Mouse (Mus musculus) kidney, embryonic 15.5 days (tissue): ENCODE measurements around the gene Lamb2. TPM values are rescaled to one million over a fixed set of nuclear protein-coding genes. Genes with fewer than 3 reads are reported as not detected.

Experiments
- ATAC-seq: fragments of 200-750 bp; cut with Nextera tagmentation; replicated peaks from 2 replicates; pipeline ENCODE4 v1.8.0; 2017; ENCODE audit warnings: moderate TSS enrichment; ENCODE audit not compliant: low FRiP score
- H3K27ac ChIP-seq: fragments of 300-500 bp; sonication (generic); 2 replicates; pipeline ENCODE4 v1.5.1; 2015; ENCODE audit warnings: mild to moderate bottlenecking, inconsistent platforms
- H3K27me3 ChIP-seq: fragments of 300-500 bp; sonication (generic); 2 replicates; pipeline ENCODE4 v1.6.1; 2015; ENCODE audit warnings: inconsistent platforms
- H3K36me3 ChIP-seq: fragments of 300-500 bp; sonication (generic); 2 replicates; pipeline ENCODE4 v1.6.1; 2015; ENCODE audit warnings: inconsistent platforms
- H3K4me1 ChIP-seq: fragments of 300-500 bp; sonication (generic); 2 replicates; pipeline ENCODE4 v1.6.1; 2015; ENCODE audit warnings: inconsistent platforms
- H3K4me2 ChIP-seq: fragments of 300-500 bp; sonication (generic); 2 replicates; pipeline ENCODE4 v1.6.1; 2015; ENCODE audit warnings: moderate library complexity, mild to moderate bottlenecking, inconsistent platforms
- H3K4me3 ChIP-seq: fragments of 300-500 bp; sonication (generic); replicated peaks from 2 replicates; pipeline ENCODE4 v1.5.1; 2015; ENCODE audit warnings: mild to moderate bottlenecking, inconsistent platforms
- H3K9ac ChIP-seq: fragments of 300-500 bp; sonication (generic); 2 replicates; pipeline ENCODE4 v1.6.1; 2015; ENCODE audit warnings: mild to moderate bottlenecking, inconsistent platforms
- H3K9me3 ChIP-seq: fragments of 300-500 bp; sonication (generic); replicated peaks from 2 replicates; pipeline ENCODE4 v1.6.1; 2016; ENCODE audit warnings: inconsistent platforms
- WGBS: fragments of 180-500 bp; shearing (Covaris S2); methylation state at CpG from one replicate; pipeline ENCODE4 v1.1.7; 2015; ENCODE audit warnings: mixed read lengths; 5-methylcytosine and 5-hydroxymethylcytosine counted together
- polyA plus RNA-seq: library from polyadenylated mRNA; unstranded; fragments of >200 nt; fragmentation: Nextera tagmentation; extraction: Ambion mirVana; gene quantifications from 2 replicates; pipeline ENCODE4 v1.2.1, GENCODE M21; 2015

The Lamb2 gene
- polyA plus RNA-seq, 1 experiment from 2014 or later = 56.6 TPM

- no peaks in the 10 kb centered on the region for H3K9me3 ChIP-seq
- peaks cover 51% of the 10 kb centered on the region for H3K36me3 ChIP-seq
- H3K4me3 ChIP-seq = no peak overlapping the region
- ATAC-seq = no peak
- peaks cover 29% of the 10 kb centered on the region for H3K4me1 ChIP-seq
- WGBS = 91% methylated on average over 9 of the region's 9 CpGs
- no peak overlapping the region for H3K4me2 ChIP-seq
- H3K9ac ChIP-seq = no peak overlapping the region
- no peak overlapping the region for H3K27ac ChIP-seq
- H3K27me3 ChIP-seq = no peaks in the 10 kb centered on the region
These were observed 15.8 kb upstream of the Lamb2 start for GRCm38 (mm10) chr9:108463713-108464112.

GRCm38 (mm10) chr9:108466219-108466618 lies 13.3 kb upstream of the Lamb2 start:
- WGBS = 94% methylated on average over 2 of the region's 2 CpGs
- ATAC-seq = no peak

GRCm38 (mm10) chr9:108469430-108469829 lies 10.1 kb upstream of the Lamb2 start:
- no peak overlapping the region for H3K9ac ChIP-seq
- H3K36me3 ChIP-seq = peaks cover 32% of the 10 kb centered on the region
- H3K4me2 ChIP-seq = no peak overlapping the region
- WGBS = 29% methylated on average over 5 of the region's 5 CpGs
- no peaks in the 10 kb centered on the region for H3K4me1 ChIP-seq
- no peak for ATAC-seq
- no peaks in the 10 kb centered on the region for H3K27me3 ChIP-seq
- no peaks in the 10 kb centered on the region for H3K9me3 ChIP-seq
- no peak overlapping the region for H3K27ac ChIP-seq
- H3K4me3 ChIP-seq = no peak overlapping the region

More at GRCm38 (mm10) chr9:108466219-108466618, 13.3 kb upstream of the Lamb2 start:
- no peak overlapping the region for H3K9ac ChIP-seq
- H3K4me3 ChIP-seq = no peak overlapping the region
- peaks cover 20% of the 10 kb centered on the region for H3K4me1 ChIP-seq
- no peak overlapping the region for H3K4me2 ChIP-seq
- no peak overlapping the region for H3K27ac ChIP-seq
- peaks cover 51% of the 10 kb centered on the region for H3K36me3 ChIP-seq
- H3K9me3 ChIP-seq = no peaks in the 10 kb centered on the region
- no peaks in the 10 kb centered on the region for H3K27me3 ChIP-seq

- Histone ChIP-seq H3K27ac (no peak overlapping the region), H3K4me2 (no peak overlapping the region), H3K9ac (no peak overlapping the region), H3K4me1 (no peaks in the 10 kb centered on the region), H3K27me3 (no peaks in the 10 kb centered on the region), H3K4me3 (no peak overlapping the region), H3K36me3 (peaks cover 28% of the 10 kb centered on the region), H3K9me3 (no peaks in the 10 kb centered on the region)
- WGBS = 51% methylated on average over 4 of the region's 4 CpGs
- no peak for ATAC-seq
These were observed 9.7 kb upstream of the Lamb2 start for GRCm38 (mm10) chr9:108469845-108470244.

- H3K9ac ChIP-seq = no peak overlapping the region
- no peak overlapping the region for H3K27ac ChIP-seq
- no peak overlapping the region for H3K4me3 ChIP-seq
- no peak overlapping the region for H3K4me2 ChIP-seq
- no peaks in the 10 kb centered on the region for H3K9me3 ChIP-seq
- H3K4me1 ChIP-seq = peaks cover 10% of the 10 kb centered on the region
- no peak for ATAC-seq
- no peaks in the 10 kb centered on the region for H3K27me3 ChIP-seq
- 73% methylated on average over 1 of the region's 1 CpGs for WGBS
- H3K36me3 ChIP-seq = no peaks in the 10 kb centered on the region
These were observed 5.0 kb upstream of the Lamb2 start for GRCm38 (mm10) chr9:108474528-108474927.

- WGBS = under 1% methylated on average over 20 of the region's 20 CpGs
These were observed 839 bp upstream of the Lamb2 start for GRCm38 (mm10) chr9:108478638-108479156.

GRCm38 (mm10) chr9:108479241-108479640 lies 295 bp upstream of the Lamb2 start:
- H3K9me3 ChIP-seq = no peaks in the 10 kb centered on the region
- H3K9ac ChIP-seq = no peak overlapping the region
- peak overlapping the region; percentile 60 for H3K4me3 ChIP-seq
- H3K4me2 ChIP-seq = peak overlapping the region; percentile 69
- peak; percentile 3; the same call in 1 of the 2 replicates for ATAC-seq
- H3K4me1 ChIP-seq = peaks cover 29% of the 10 kb centered on the region
- H3K27me3 ChIP-seq = no peaks in the 10 kb centered on the region
- H3K27ac ChIP-seq = peak overlapping the region; percentile 93
- 38% methylated on average over 11 of the region's 11 CpGs for WGBS
- H3K36me3 ChIP-seq = peaks cover 35% of the 10 kb centered on the region

More at GRCm38 (mm10) chr9:108478638-108479156, 839 bp upstream of the Lamb2 start:
- ATAC-seq = peak; percentile 83
- Histone ChIP-seq H3K27ac (peak overlapping the region; percentile 93), H3K4me3 (peak overlapping the region; percentile 43), H3K27me3 (no peaks in the 10 kb centered on the region), H3K36me3 (peaks cover 30% of the 10 kb centered on the region), H3K4me1 (peaks cover 29% of the 10 kb centered on the region), H3K4me2 (peak overlapping the region; percentile 69), H3K9me3 (no peaks in the 10 kb centered on the region), H3K9ac (peak overlapping the region; percentile 30; the same call in 1 of the 2 replicates)

GRCm38 (mm10) chr9:108480813-108481519 lies 1.4 kb downstream of the Lamb2 start:
- Histone ChIP-seq H3K4me2 (peak overlapping the region; percentile 69), H3K4me3 (peak overlapping the region; percentile 60), H3K36me3 (peaks cover 53% of the 10 kb centered on the region), H3K27me3 (no peaks in the 10 kb centered on the region), H3K9ac (0 out of 2 replicates have a peak overlapping the region, but pooled peaks have one; percentile 55), H3K9me3 (no peaks in the 10 kb centered on the region), H3K27ac (no peak overlapping the region), H3K4me1 (peaks cover 29% of the 10 kb centered on the region)
- no peak for ATAC-seq
- WGBS = 91% methylated on average over 28 of the region's 28 CpGs

- H3K27me3 ChIP-seq = no peaks in the 10 kb centered on the region
- WGBS = 92% methylated on average over 19 of the region's 19 CpGs
- no peak overlapping the region for H3K4me3 ChIP-seq
- H3K27ac ChIP-seq = no peak overlapping the region
- H3K36me3 ChIP-seq = peaks cover 60% of the 10 kb centered on the region
- 0 out of 2 replicates have a peak overlapping the region, but pooled peaks have one; percentile 69 for H3K4me2 ChIP-seq
- no peak overlapping the region for H3K9ac ChIP-seq
- H3K9me3 ChIP-seq = no peaks in the 10 kb centered on the region
- peaks cover 29% of the 10 kb centered on the region for H3K4me1 ChIP-seq
- ATAC-seq = no peak
These were observed 2.1 kb downstream of the Lamb2 start for GRCm38 (mm10) chr9:108481520-108482210.

- H3K4me3 ChIP-seq = no peak overlapping the region
- 90% methylated on average over 18 of the region's 18 CpGs for WGBS
- H3K27me3 ChIP-seq = no peaks in the 10 kb centered on the region
- H3K36me3 ChIP-seq = peaks cover 75% of the 10 kb centered on the region
- H3K4me1 ChIP-seq = peaks cover 26% of the 10 kb centered on the region
- no peak overlapping the region for H3K27ac ChIP-seq
- no peak overlapping the region for H3K9ac ChIP-seq
- H3K4me2 ChIP-seq = no peak overlapping the region
- no peak for ATAC-seq
- no peaks in the 10 kb centered on the region for H3K9me3 ChIP-seq
These were observed 3.7 kb downstream of the Lamb2 start for GRCm38 (mm10) chr9:108483051-108483790.

- Histone ChIP-seq H3K9ac (no peak overlapping the region), H3K36me3 (peaks cover 83% of the 10 kb centered on the region), H3K4me2 (no peak overlapping the region), H3K27me3 (no peaks in the 10 kb centered on the region), H3K4me3 (no peak overlapping the region), H3K4me1 (peaks cover 24% of the 10 kb centered on the region), H3K9me3 (no peaks in the 10 kb centered on the region), H3K27ac (no peak overlapping the region)
- ATAC-seq = no peak
- 94% methylated on average over 15 of the region's 15 CpGs for WGBS
These were observed 4.5 kb downstream of the Lamb2 start for GRCm38 (mm10) chr9:108484021-108484420.
